Mouse (Mus musculus) ovary, postnatal 36 days (tissue): ENCODE data around the gene Stk24.

Experiments used
- DNase-seq: peaks from one replicate; pipeline ENCODE4 v3.0.0; 2022; ENCODE audit warnings: low spot score, mixed read lengths

Gene Stk24

DNA sequence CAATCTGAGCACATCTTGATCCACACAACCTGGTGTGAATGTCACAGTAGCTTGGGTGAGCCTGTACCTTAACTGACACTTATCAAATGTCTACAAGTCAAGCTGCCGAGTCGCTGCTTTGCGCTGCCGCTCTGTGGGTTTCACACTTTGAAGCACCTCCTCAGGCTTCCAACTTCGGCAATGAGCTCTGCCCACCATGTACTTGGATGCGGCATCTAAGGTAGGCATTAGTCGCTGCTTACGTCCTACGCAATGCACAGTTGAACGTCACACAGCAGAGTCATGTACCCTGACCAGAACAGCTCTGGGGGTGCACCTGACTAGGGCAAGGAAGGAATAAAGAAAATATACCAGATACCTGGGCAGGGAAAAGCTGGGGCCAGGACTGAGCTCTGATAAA, 66.5 kb downstream of the Stk24 start:
- no peak for DNase-seq

DNA sequence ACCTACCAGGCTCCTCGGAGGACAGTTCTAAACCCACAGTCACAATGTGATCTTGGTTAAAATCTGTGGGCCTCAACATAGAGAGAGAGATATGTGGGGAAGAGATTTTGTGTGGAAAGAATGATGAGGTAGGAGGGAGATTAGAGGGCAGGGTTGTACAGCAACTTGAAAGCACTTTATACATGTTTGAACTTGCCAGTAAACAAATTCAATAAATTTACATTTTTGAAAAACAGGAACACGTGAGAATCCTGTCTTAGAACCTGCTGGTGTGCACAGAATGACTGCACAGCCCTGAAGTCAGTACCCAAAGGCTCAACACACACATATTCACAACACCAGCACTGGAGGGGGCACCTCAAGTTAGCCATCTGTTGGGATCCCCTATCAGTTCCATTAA, 68.7 kb downstream of the Stk24 start:
- DNase-seq, result no peak

DNA sequence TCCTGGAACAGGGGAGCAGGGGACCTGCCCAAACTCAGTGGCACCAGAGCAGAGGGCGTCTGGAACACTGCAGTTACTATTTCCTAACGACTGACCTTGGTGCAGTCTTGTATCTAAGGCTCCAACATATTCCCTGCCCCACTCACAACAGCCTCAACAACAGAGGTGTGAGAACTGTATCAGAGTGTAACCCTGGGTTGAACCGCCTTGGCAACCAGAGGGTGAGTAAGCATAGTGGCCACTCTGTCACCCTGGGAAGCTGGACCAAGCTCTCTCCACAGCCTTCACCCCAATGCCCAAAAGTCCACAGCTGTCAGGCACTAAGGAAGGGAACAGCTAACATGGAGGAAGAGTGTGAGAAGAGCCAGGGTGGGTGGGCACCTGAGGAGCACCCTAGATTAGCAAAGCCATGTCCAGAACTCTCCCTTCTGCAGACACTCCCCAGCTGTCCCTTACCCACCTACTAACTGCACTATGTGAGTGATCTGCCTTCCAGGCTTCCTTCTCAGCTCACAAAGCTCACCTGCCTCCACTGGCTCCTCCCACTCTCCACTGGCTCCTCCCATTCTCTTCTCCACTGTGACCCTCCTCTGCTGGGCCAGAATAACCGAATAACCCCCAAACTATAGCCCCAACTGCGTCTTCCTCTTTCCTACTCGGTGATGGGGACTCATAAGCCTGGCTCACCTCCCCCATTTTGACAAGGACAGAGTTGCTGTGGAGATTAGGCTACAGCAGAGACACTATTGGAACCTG, 69.3 kb downstream of the Stk24 start:
- no peak for DNase-seq

DNA sequence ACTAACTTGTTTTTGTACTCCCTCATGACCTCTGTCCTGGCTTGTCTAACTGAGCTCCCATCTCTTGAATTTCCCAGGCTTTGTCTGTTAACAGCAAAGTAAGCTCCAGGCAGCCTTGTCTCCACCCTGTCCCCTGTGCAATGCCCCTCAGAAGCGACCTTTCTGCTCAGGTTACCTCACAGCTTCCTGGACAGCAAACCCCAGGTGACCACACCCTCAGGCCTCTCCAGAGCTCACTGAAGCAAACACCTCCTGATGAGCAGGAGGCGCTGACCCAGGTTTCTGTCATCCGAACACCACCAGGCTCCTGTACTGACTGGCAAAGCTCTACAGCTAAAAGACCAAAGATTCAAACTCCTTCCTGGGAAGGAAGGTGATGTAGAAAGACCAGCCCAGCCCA, 69.9 kb downstream of the Stk24 start:
- DNase-seq, result no peak

DNA sequence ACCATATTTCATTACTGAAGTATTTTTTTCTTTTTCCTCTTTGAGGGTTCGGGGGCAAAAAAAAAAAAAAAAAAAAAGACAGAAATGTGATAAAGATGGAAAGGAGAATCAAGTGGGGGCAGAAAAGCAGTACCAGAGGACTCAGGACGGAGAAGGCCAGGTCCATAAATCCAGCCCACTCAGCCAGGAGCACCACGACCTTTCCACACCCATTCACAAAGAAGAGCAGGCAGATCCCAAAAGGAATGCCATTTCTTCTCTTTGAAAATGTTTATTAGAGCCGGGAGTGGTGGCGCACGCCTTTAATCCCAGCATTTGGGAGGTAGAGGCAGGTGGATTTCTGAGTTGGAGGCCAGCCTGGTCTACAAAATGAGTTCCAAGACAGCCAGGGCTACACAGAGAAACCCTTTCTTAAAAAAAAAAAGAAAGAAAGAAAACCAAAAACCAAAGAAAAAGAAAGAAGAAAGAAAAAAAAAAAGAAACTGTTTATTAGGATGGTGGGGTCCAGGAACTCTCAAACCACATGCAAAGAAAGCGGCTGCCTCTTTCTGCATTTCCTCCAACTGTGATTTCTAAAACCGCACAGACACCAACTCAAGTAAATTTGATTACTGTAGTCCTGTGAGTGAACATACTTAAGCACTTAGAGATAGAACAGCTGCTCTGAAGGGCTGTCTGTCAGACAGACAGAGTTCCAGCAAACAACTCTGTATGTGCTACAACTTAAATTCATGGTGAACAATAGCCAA, 74.3 kb downstream of the Stk24 start:
- DNase-seq, result no peak

DNA sequence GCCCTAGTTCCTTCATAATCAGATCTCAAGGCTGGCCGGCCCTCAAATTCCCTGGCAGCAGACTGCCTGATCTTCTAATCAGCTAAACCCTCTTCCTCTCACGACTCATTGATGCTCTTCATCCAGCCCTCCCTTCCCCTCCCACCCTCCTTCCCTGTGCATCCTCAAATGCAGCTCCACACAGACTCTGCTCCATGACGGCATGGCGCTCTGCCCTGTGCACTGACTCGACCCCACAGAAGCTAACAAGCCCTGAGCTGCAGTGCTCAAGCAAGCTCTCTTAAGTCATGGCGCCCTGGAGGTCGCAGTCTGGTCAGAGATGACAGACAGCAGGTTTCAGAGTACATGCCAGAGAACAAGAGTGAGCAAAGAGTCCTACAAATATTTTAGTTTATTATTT, 75.3 kb downstream of the Stk24 start:
- DNase-seq, result no peak

DNA sequence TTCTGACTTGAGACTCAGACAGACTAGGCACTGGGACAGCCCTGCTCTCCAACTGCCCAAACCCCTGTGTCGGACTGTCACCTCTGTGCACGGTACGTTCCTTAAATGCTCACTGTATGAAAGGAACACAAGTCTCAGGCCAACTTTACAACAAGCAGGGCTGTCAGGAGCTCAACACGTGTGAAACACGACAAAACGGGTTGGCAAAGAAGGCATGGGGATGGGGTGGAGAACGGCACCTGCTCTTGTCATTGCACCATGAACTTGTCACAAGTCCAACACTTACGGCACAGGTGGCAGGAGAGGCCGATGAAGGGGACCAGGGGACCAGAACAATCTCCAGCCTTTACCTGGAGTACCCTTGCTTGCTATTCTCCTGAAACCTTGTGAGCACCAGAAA, 80.7 kb downstream of the Stk24 start:
- no peak for DNase-seq

DNA sequence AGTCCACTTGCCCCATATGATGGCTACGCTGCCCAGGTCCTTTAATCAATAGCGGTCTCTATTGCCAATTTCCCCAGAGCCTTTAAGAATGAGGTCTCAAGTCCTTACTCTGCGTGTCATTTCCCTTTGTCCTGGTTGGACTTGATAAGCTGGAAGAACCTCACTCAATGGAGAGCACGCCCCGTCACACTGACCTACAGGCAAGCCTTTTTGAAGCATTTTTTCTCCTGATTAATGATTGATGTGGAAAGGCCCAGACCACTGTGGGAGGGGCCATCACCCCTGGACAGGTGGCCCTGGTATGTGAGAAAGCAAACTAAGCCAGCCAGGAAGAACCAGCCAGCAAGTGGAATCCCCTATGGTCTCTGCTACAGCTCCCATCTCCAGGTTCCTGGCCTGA, 81.3 kb downstream of the Stk24 start:
- no peak for DNase-seq

DNA sequence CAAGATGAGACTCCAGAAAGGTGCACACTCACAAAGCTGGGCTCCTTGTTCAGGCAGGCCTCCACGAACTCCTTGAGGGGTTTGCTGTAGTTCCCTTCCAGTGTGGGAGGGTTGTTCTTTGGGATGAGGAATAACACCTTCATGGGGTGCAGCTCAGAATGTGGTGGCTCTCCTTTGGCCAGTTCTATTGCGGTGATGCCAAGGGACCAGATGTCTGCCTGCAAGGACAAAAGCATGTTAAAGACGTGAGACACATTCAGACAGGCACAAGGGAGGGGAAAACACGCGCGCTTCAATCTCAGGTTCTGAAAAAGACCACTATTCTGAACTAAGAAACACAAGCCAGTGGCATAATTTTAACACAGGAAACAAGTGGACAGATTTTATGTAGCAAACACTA, 82.7 kb downstream of the Stk24 start:
- no peak for DNase-seq

DNA sequence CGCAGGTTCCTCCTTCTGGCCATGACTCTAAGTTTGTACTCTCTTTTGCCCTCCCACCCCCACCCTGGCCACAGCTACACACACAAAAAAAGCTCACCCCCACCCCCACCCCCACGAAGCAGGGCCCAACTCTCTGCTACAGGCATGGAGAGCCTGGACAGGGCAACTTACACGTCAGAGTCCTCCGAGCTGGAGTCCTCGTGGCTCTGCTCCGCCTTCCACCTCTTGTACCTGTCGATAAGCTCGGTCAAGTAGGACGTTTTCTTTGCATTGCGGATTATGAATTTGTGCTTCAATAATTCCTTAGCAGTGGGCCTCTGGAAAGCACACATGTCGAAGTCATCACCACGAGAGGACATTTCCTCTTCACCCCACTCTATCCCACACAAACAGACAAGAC, 85.3 kb downstream of the Stk24 start:
- no peak for DNase-seq

DNA sequence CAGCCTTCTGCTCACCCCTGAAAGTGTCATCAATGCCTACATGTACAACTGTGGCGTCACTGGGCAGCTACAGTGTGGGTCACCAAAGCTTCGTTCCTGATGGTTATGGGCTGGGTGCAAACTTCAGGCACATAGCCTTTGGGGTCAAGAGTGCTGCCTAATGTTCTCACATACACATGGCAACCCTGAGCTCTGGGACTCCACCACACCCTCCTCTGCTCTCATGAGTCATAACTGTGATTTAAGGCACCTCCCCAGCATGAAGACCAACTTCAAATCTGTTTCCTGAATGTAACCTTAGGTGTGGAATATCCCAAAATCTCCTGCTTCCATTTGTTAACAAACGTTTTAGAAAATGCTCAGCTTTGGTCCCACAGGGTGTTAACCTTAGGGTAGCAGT, 87.4 kb downstream of the Stk24 start:
- DNase-seq, result no peak

DNA sequence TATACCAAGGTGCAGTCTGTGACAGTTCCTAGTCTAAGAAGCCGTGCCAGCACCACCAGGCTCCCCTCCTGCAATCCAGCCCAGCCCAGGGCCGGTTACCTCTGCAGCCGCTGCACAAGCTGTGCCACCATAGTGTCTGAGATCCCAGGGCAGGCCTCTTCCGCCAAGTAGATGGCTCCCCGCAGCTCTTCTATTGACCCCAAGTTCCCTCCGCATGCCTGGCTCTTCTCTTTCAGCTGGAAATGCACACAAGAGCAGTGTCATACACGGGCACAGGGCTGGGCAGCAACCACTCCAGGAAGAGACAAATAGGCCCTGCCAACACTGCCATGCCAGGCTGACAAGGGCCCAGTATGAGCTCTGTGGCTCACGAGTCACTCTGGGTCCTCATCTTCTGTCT, 87.9 kb downstream of the Stk24 start:
- no peak for DNase-seq

DNA sequence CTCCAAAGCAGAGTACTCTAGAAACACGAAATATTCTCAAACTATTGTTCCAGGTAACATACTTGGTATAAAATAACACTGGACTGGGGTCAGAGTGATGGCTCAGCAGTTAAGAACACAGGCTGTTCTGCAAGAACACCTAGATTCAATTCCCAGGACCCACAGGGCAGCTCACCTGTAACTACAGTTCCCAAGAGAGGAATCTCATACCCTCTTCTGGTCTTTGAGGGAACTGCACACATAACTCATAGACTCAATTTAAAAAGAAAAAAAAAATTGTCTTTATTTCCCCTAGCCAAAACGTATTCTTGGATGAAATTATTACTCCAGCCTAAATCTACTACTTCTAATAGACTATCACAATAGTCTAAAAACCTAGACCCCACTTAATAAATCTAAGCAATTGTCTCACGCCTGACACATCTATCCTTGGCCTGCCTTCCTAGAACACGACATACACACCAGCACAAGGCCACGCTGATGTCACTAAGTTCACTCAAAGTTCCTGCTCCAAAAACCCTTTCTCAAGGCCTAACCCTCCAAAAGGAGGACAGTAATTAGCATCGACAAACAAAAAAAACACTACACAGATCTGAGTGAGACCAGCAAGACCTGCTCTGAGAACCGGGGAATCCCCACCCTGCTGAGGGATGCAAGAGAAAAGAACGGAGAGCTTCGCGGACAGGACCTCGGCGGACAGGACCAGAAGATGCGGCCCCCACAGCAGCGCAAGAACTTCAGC, 94.3 kb downstream of the Stk24 start:
- no peak for DNase-seq

DNA sequence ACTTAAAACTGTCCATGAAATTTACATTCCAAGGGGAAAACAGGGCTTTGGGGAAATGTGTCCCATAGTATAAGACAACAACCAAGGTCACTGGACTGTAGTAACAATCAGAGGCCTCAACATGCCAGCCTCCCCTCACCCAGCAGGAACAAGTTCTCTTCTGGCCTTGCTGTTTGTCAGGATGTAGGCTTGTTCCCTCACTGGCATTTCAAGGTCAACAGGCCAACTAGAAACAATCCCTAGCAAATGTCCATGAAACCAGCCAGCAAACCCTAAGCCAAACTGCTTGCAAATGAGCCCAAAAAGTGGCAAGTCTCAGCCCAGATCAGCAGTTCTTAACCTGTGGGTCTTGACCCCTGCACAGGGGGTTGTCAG, 98.5 kb downstream of the Stk24 start:
- no peak for DNase-seq

DNA sequence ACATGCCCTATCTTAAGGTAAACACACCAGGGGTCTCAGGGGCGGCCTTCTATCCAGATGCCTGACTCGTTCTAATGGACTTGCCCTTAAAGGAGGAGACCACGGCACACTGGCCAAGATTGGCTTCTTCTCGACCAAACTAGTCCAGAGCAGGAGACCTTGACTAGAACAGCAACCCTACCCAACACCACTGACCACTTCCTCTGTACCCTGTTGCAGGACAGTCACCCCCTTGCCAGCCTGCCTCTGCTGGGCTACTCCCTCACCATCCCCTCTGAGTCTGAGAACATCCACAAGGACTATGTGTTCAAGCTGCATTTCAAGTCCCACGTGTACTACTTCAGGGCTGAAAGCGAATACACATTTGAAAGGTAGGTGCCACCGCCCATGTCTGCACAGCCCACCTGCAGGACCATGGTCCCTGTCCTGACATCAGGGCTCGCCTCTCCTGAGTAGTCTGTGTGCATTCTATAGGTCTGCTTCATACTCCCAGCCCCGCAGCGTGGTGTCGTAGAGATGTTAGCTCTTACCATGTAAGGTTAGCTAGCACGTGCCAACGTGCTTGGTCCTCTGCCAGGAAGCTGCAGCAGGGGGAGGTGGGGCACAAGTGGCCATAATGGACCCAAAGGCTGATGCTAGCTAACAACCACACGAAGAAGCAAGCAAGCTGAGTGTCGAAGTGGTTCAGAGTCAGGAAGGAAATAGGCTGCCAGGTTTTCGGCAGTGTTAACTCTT, 99.0 kb downstream of the Stk24 start:
- peak; percentile 53 for DNase-seq

DNA sequence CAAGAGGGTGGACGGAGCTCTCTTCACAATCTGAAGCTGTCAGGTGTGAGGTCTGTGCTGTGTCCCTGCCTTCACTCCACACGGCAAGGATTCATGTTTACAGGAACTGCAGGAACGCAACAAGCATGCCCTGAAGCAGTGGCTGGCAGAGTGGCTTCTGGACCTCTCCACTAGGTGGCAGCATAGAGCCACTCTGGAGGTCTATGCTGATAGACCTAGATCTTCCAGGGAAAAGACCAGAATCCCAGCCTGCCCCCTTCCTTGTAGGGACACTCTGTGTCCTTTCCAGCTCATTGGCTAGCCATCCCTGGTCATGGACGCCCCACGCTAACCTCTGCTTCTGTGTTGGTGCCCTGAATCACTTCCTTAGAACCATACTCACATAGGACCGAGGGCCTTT, 100.7 kb downstream of the Stk24 start:
- DNase-seq, result peak; percentile 81

DNA sequence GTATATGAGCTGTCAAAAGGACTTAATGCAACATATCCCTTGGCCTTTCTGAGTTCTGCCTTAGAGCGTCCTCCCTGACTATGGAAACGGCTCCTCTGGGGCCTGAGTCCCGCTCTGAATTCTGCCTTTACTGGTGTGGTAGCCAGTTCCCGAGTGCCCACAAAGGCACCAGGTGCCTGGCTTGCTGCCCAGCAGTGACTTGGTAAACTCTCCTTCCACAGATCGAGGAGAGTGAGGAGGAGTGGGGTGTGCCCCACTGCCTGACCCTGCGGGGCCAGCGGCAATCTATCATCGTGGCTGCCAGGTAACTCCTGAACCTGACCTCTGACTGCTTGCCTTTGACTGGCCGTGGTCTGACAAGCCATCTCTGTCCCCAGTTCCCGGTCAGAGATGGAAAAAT, 103.8 kb downstream of the Stk24 start:
- no peak for DNase-seq

DNA sequence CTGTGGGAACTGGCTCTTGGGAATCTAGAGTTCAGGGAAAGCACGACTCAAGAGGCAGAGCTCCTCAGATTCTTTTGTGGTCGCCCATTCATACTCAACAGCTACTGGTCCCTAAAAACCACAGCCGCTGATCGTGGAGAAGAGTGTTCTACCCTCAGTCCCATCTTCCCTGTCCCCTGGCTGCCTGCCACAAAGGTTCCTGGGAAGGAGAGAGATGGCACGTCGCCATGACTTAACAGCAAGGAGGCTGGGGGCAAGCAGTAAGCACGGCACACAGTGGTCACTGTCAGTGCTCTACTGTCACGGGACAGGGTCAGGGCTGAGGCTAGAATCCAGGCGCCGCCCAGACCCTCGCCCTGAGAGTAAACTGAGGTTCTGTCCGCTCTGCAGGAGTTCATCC, 104.8 kb downstream of the Stk24 start:
- DNase-seq, result no peak

DNA sequence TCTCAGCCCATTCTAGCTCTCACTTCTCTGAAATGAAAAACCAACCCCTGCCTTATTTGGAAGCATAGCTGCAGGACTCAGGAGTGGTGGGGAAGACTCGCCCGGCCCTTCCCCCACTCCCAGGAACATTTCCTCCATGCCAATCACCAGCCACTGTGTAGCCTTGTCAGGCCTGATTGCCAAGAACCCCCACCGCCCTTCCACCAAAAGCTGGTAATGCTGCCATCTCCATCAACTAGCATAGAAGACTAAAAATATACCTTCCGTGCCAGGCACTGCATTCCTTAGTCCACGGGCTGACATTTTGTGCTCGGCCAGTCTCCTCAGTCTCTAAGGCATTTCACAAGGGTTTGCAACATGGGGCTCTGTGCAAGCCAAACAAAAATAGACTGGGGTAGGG, 109.3 kb downstream of the Stk24 start:
- DNase-seq, result no peak

DNA sequence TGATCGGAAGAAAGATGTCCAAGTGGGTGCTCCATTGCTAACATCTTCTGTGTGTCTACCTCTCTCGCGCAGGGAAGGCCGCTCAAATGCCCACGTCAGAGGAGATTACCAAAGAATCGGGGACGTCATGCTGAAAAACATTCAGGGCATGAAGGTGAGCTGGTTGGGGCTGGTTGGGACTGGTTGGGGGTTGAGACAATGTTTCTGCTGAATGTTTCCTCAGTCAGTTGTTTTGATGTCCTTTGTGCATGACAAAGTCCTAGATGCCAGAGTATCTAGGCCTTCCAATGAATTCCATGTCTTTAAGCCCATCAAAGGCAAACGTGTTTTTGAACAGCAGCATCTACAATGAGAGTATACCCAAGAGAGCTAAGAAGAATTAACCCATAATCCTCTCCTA, 112.0 kb downstream of the Stk24 start:
- no peak for DNase-seq

DNA sequence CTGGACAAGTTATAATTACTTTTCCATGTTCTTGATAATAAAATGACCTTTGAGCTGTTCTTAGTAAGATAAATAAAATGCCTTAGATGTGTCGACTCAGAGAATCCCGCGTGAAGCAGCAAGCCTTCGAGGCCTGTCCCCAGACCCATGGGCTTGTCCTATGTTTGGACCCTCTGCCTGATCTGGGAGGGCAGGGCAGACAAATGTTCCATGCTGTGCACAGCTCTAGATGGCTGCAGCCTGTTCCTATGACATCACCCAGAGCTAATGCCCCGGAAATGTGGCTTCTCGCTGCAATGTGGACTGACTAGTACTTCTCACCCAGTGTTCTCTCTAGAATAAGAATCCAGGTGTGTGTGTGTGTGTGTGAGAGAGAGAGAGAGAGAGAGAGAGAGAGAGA, 115.4 kb downstream of the Stk24 start:
- DNase-seq, result no peak

DNA sequence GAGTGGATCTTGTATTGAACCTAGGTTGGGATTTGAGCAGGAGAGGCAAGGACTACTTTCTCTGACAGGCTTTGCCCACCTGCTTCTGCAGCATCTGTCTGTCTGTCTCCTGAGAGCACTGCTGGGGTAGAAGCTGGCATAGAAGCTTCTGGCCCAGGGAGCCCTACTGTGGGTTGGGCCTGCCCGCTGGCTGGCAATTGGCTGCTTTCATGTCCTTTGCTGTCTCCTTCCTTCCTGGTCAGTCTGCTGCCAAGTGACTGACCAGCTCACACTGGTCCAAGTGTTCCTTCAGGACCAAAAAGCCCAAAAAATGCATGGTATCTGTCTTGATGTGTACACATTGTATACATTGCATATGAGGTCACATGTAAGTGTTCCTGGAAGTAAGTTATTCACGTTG, 115.9 kb downstream of the Stk24 start:
- DNase-seq, result no peak

DNA sequence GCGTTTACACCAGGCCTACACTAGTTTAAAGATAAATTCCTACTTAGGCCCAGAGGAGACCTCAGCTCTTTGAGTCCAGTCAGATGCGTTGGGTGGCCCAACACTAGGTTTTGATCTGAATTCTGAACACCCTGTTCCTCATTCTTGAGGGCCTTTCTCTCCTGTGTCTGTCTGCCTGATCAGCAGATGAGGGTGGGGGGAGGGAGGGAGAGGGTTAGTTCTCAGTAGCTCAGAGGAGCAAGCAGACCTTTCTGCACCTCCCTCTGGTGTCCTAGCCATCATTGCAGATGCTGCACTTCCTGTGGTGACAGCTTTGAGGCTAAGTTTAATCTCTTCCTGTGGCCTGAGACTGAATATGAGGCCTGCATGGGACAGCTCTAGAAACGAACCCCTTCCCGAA, 117.2 kb downstream of the Stk24 start:
- DNase-seq, result no peak
